Mouse (Mus musculus): ENCODE measurements around the gene Cplx2.

Cplx2 gene

GRCm38 (mm10) chr13:54371049-54371386 lies at the start of gene Cplx2:
Cplx2 (plus strand) TSS chr13:54371349.
- DNase-seq: no peak

GRCm38 (mm10) chr13:54322396-54323306 lies 48.5 kb upstream of the Cplx2 start:
- peak; percentile 65 to 85 for DNase-seq

GRCm38 (mm10) chr13:54323307-54324165 lies 47.6 kb upstream of the Cplx2 start:
- DNase-seq: no peak

GRCm38 (mm10) chr13:54324178-54324577 lies 47.0 kb upstream of the Cplx2 start:
- no peak for DNase-seq

GRCm38 (mm10) chr13:54325814-54326213 lies 45.3 kb upstream of the Cplx2 start:
- DNase-seq: no peak

GRCm38 (mm10) chr13:54326686-54327447 lies 44.3 kb upstream of the Cplx2 start:
- DNase-seq: no peak

- no peak for DNase-seq
Observed at GRCm38 (mm10) chr13:54328029-54328428, 43.1 kb upstream of the Cplx2 start.

- no peak for DNase-seq
Observed at GRCm38 (mm10) chr13:54328954-54329490, 42.1 kb upstream of the Cplx2 start.

GRCm38 (mm10) chr13:54331825-54332675 lies 39.1 kb upstream of the Cplx2 start:
- DNase-seq: peak; percentile 42 to 50

GRCm38 (mm10) chr13:54332921-54333477 lies 38.1 kb upstream of the Cplx2 start:
- no peak for DNase-seq

GRCm38 (mm10) chr13:54337058-54337457 lies 34.1 kb upstream of the Cplx2 start:
- DNase-seq: no peak

GRCm38 (mm10) chr13:54337541-54337940 lies 33.6 kb upstream of the Cplx2 start:
- peak; percentile 32 to 45 for DNase-seq

- DNase-seq: no peak
Observed at GRCm38 (mm10) chr13:54338815-54339214, 32.3 kb upstream of the Cplx2 start.

- DNase-seq: no peak
Observed at GRCm38 (mm10) chr13:54345885-54346647, 25.1 kb upstream of the Cplx2 start.

- DNase-seq: no peak
Observed at GRCm38 (mm10) chr13:54348011-54348410, 23.1 kb upstream of the Cplx2 start.

GRCm38 (mm10) chr13:54349126-54349759 lies 21.9 kb upstream of the Cplx2 start:
- no peak for DNase-seq

GRCm38 (mm10) chr13:54357420-54357819 lies 13.7 kb upstream of the Cplx2 start:
- peak; percentile 71 to 79 for DNase-seq

GRCm38 (mm10) chr13:54359181-54359580 lies 12.0 kb upstream of the Cplx2 start:
- no peak for DNase-seq

GRCm38 (mm10) chr13:54364686-54365085 lies 6.5 kb upstream of the Cplx2 start:
- DNase-seq: no peak

- peak in 1 of 2 experiments; percentile 29 for DNase-seq
Observed at GRCm38 (mm10) chr13:54367758-54368157, 3.4 kb upstream of the Cplx2 start.

Measured in kidney, postnatal 36 days (tissue).